Comparison of ENCODE assay signal across 7 mouse cellular contexts in genomic region chr7:59769749-59770148, GRCm38 (mm10).
DNase-seq lines count a peak whose midpoint lies in the region; ATAC-seq and TF ChIP-seq lines count a peak whose summit lies in the region.
"Not testable (repeated sequence)": the region's sequence is repeated elsewhere in the genome, so short reads cannot be mapped to it uniquely, and the experiment has no call there.

No protein-coding gene starts in this region.

- H3K36me3 ChIP-seq in heart, adult 2 months (ENCODE audit: control insufficient read depth, insufficient read depth, low read length); liver, embryonic 13.5 days: not testable (repeated sequence)

- not testable (repeated sequence) for TF ChIP-seq EP300 in heart, adult 2 months (IDR thresholded peaks at IDR 0.05; ENCODE audit: insufficient read depth, low read depth, low read length)

- peak; percentile 18 to 48 for DNase-seq in adrenal gland, adult (ENCODE audit: inconsistent age in 2 of 2, low spot score in 1 of 2)
- peak; percentile 1 to 2 for DNase-seq in cerebellum, postnatal 36 days
- DNase-seq in heart, adult 2 months = peak; percentile 16 to 17
- DNase-seq in kidney, adult 18-20 months = peak; percentile 11
- DNase-seq in liver, embryonic 13.5 days = peak; percentile 32
- DNase-seq in ovary, postnatal 14 days (ENCODE audit: low spot score) = peak; percentile 0
- peak; percentile 4 for DNase-seq in thymus, postnatal 14 days

- not testable (repeated sequence) for H3K9me3 ChIP-seq in liver, embryonic 13.5 days (replicated peaks)

- TF ChIP-seq CTCF in heart, adult 2 months (IDR thresholded peaks at IDR 0.05) = not testable (repeated sequence)

- H3K4me2 ChIP-seq in liver, embryonic 13.5 days = not testable (repeated sequence)

- not testable (repeated sequence) for TF ChIP-seq POLR2A in heart, adult 2 months (IDR thresholded peaks at IDR 0.05; ENCODE audit: insufficient read depth, low read depth, low read length)

- H3K9ac ChIP-seq in heart, adult 2 months (ENCODE audit: low read depth, low read length); liver, embryonic 13.5 days: not testable (repeated sequence)

- H3K4me3 ChIP-seq in heart, adult 2 months; liver, embryonic 13.5 days (replicated peaks): not testable (repeated sequence)

- H3K27ac ChIP-seq in heart, adult 2 months; liver, embryonic 13.5 days: not testable (repeated sequence)

- not testable (repeated sequence) for H3K79me2 ChIP-seq in heart, adult 2 months (replicated peaks; ENCODE audit: control insufficient read depth, insufficient read depth, low read length)

- not testable (repeated sequence) for H3K27me3 ChIP-seq in heart, adult 2 months (ENCODE audit: control insufficient read depth, insufficient read depth, low read length); liver, embryonic 13.5 days

- 42% methylated on average over 1 of the region's 1 CpGs for WGBS in heart, adult 2 months
- 44% methylated on average over 1 of the region's 1 CpGs for WGBS in liver, embryonic 13.5 days (ENCODE audit: insufficient replicate concordance)

- H3K4me1 ChIP-seq in heart, adult 2 months (ENCODE audit: control insufficient read depth, insufficient read depth, low read length); liver, embryonic 13.5 days (replicated peaks): not testable (repeated sequence)

- not testable (repeated sequence) for ATAC-seq in liver, embryonic 13.5 days (ENCODE audit: low read depth)

- intact Hi-C loops in heart, adult 2 months (cut with DNase I) = not testable (repeated sequence)
